Mouse (Mus musculus) liver, embryonic 14.5 days (tissue): Measurements from ENCODE around the gene Gars.

Source experiments
- CTCF ChIP-seq: IDR thresholded peaks from 2 replicates; pipeline ENCODE4 v1.5.1; 2016; ENCODE audit warnings: antibody characterized with exemption, low read depth, control low read depth
- EP300 ChIP-seq: IDR thresholded peaks from 2 replicates; pipeline ENCODE4 v1.6.1; 2016; ENCODE audit warnings: antibody characterized with exemption, low read depth

GRCm38 (mm10) chr6:55091396-55091795 lies 53.6 kb downstream of the Gars start:
- TF ChIP-seq CTCF = no peak
- TF ChIP-seq EP300 = no peak
